Mouse (Mus musculus): ENCODE data around the gene Tram2.
A peak's percentile ranks its signal among the peaks of the same experiment; 100 is the strongest.

- TF ChIP-seq CTCF (IDR thresholded peaks at IDR 0.05; ENCODE audit: control insufficient read depth, insufficient read depth, low read length) (peak; percentile 85), POLR2A (IDR thresholded peaks at IDR 0.05; ENCODE audit: borderline replicate concordance, control insufficient read depth, low read depth, low read length) (no peak)
These were observed 22.4 kb upstream of the Tram2 start for GRCm38 (mm10) chr1:21101221-21102006.

Measured in bone marrow, adult 2 months (tissue).